Mouse (Mus musculus): ENCODE data around the gene Rgs6.

GRCm38 (mm10) chr12:82855333-82856107 is 267.4 kb downstream of the Rgs6 start:
- no peak for TF ChIP-seq HCFC1 (IDR thresholded peaks at IDR 0.05; ENCODE audit: low read depth, low read length)
- TF ChIP-seq POLR2A (IDR thresholded peaks at IDR 0.05; ENCODE audit: low read depth, low read length): no peak
- TF ChIP-seq CHD1 (IDR thresholded peaks at IDR 0.05; ENCODE audit: low read depth, low read length): no peak
- TF ChIP-seq TBP (conservative IDR thresholded peaks at IDR 0.05; ENCODE audit: low read depth, low read length): no peak
- no peak for TF ChIP-seq JUND (conservative IDR thresholded peaks at IDR 0.05; ENCODE audit: low read depth, low read length)
- TF ChIP-seq MAFK (IDR thresholded peaks at IDR 0.05; ENCODE audit: insufficient replicate concordance, low read length): no peak
- no peak for TF ChIP-seq MAX (IDR thresholded peaks at IDR 0.05; ENCODE audit: low read length)
- no peak for TF ChIP-seq CTCF (conservative IDR thresholded peaks at IDR 0.05 in 1 of 2, IDR thresholded peaks at IDR 0.05 in 1 of 2; ENCODE audit: low read depth in 2 of 2, low read length in 2 of 2)
- no peak for TF ChIP-seq POLR2AphosphoS2 (IDR thresholded peaks at IDR 0.05; ENCODE audit: low read depth, low read length)
- no peak for TF ChIP-seq JUN (IDR thresholded peaks at IDR 0.05; ENCODE audit: insufficient read depth, low read depth, low read length)
- no peak for TF ChIP-seq CHD2 (IDR thresholded peaks at IDR 0.05; ENCODE audit: low read length)
- no peak for TF ChIP-seq UBTF (IDR thresholded peaks at IDR 0.05; ENCODE audit: low read depth, low read length)
- TF ChIP-seq ETS1 (conservative IDR thresholded peaks at IDR 0.05; ENCODE audit: low read depth, low read length): no peak
